Mouse (Mus musculus) forebrain, embryonic 14.5 days (tissue): ENCODE results near the gene Zfp277. TPM values are rescaled to one million over a fixed set of nuclear protein-coding genes. Genes with fewer than 3 reads are reported as not detected.

ENCODE experiments used
- ATAC-seq: fragments of 200-750 bp; cut with Nextera tagmentation; 2 replicates; pipeline ENCODE4 v1.8.0; 2017; ENCODE audit warnings: mild to moderate bottlenecking, moderate library complexity
- DNase-seq: peaks from one replicate; pipeline ENCODE4 v3.0.0-alpha.2; 2015; ENCODE audit warnings: low spot score
- H3K27ac ChIP-seq: fragments of 300-500 bp; sonication (generic); 2 replicates; pipeline ENCODE4 v1.5.1; 2014; ENCODE audit warnings: low read depth, mild to moderate bottlenecking, control low read depth, low read length, moderate library complexity
- H3K27me3 ChIP-seq: fragments of 300-500 bp; sonication (generic); replicated peaks from 2 replicates; pipeline ENCODE4 v1.6.1; 2014; ENCODE audit warnings: low read length, control low read depth, mixed read lengths; ENCODE audit not compliant: control insufficient read depth, insufficient read depth
- H3K36me3 ChIP-seq: fragments of 300-500 bp; sonication (generic); 2 replicates; pipeline ENCODE4 v1.6.1; 2014; ENCODE audit warnings: low read length, control low read depth; ENCODE audit not compliant: control insufficient read depth, insufficient read depth
- H3K4me1 ChIP-seq: fragments of 300-500 bp; sonication (generic); 2 replicates; pipeline ENCODE4 v1.6.1; 2014; ENCODE audit warnings: antibody characterized with exemption, low read length, control low read depth; ENCODE audit not compliant: control insufficient read depth, insufficient read depth
- H3K4me2 ChIP-seq: fragments of 300-500 bp; sonication (generic); 2 replicates; pipeline ENCODE4 v1.6.1; 2014; ENCODE audit warnings: mild to moderate bottlenecking, control low read depth, low read length
- H3K4me3 ChIP-seq: fragments of 300-500 bp; sonication (generic); 2 replicates; pipeline ENCODE4 v1.5.1; 2014; ENCODE audit warnings: low read depth, low read length, control low read depth
- H3K9ac ChIP-seq: fragments of 300-500 bp; sonication (generic); 2 replicates; pipeline ENCODE4 v1.6.1; 2014; ENCODE audit warnings: mild to moderate bottlenecking, low read length, control low read depth, moderate library complexity
- H3K9me3 ChIP-seq: fragments of 300-500 bp; sonication (generic); replicated peaks from 2 replicates; pipeline ENCODE4 v1.6.1; 2016; ENCODE audit warnings: low read length, control low read depth, mixed read lengths; ENCODE audit not compliant: control insufficient read depth
- WGBS: fragments of 180-500 bp; shearing (Covaris S2); extraction: QIAGEN DNeasy Blood & Tissue Kit; methylation state at CpG from one replicate; pipeline ENCODE4 v1.1.7; 2014; 5-methylcytosine and 5-hydroxymethylcytosine counted together
- polyA plus RNA-seq: library from polyadenylated mRNA; unstranded; fragments of >200 nt; fragmentation: Nextera tagmentation; extraction: Ambion mirVana; gene quantifications from 2 replicates; pipeline ENCODE4 v1.2.1, GENCODE M21; 2014

The Zfp277 gene
- polyA plus RNA-seq, 1 experiment from 2014 or later, result 32.5 TPM

GRCm38 (mm10) chr12:40348251-40348650, 97.5 kb downstream of the Zfp277 start:
- WGBS, result 88% methylated on average over 4 of the region's 4 CpGs
- Histone ChIP-seq H3K4me1 (0 out of 2 replicates have a peak, but pooled peaks cover 5% of the 10 kb centered on the region), H3K36me3 (no peaks in the 10 kb centered on the region), H3K27ac (no peak overlapping the region), H3K4me2 (no peak overlapping the region), H3K4me3 (no peak overlapping the region), H3K9ac (no peak overlapping the region), H3K9me3 (no peaks in the 10 kb centered on the region), H3K27me3 (no peaks in the 10 kb centered on the region)
- ATAC-seq (no peak), DNase-seq (no peak)

DNA sequence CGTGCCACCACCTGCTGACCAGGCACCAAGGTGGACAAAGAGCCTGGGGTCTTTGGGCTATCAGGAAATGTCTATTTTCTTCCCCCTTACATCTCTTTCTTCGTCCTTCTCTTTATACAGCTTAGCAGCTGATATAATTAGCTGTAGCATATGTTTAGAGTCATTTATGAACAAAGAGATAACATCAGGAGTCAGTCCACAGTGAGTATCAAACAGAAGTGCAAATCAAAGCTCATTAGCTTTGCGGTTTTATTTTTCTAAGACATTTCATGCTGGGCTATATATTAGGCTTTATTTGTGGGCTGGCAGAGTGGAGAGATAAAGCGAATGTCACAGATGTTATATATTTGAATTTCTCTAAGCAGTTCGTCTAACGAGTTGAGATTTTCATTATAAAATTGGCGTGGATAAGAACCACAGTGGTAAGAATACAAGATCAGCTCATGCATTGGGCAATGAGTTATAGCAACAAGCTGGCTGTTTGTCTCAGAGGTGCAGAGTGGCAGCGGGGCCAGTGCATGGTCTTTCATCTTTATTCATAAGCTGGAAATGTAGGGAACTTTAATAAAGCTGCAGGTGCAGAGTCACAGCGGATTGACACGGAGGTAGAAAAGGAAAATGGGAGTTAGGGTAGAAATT, 98.5 kb downstream of the Zfp277 start:
- Histone ChIP-seq H3K4me1 (0 out of 2 replicates have a peak, but pooled peaks cover 5% of the 10 kb centered on the region), H3K27me3 (no peaks in the 10 kb centered on the region), H3K9ac (no peak overlapping the region), H3K9me3 (no peaks in the 10 kb centered on the region), H3K4me2 (no peak overlapping the region), H3K4me3 (no peak overlapping the region), H3K27ac (no peak overlapping the region), H3K36me3 (no peaks in the 10 kb centered on the region)
- DNase-seq, result peak; percentile 30
- WGBS, result 35% methylated on average over 10 of the region's 10 CpGs
- peak; percentile 58; the same call in 1 of the 2 replicates for ATAC-seq

DNA sequence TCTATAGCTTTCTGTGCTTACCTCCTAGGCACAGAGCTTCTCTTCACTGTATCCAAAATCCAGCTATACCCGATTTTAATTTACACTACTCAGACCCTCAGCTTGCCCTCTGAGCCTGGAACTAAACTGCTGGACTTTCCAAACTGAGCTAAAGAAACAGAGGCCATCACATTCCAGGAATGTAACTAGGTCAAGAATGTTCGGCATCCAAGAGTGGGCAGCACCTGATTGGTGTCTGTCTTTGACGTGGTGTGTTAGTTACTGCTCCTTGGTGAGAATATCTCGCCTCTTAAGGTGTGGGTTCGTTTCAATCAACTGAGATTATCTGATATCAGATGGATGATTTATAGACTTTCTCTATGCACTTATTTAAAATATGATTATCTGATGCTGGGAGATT, 104.3 kb downstream of the Zfp277 start:
- H3K9ac ChIP-seq, result no peak overlapping the region
- H3K4me1 ChIP-seq, result no peaks in the 10 kb centered on the region
- no peak overlapping the region for H3K4me3 ChIP-seq
- DNase-seq (no peak), ATAC-seq (no peak)
- H3K9me3 ChIP-seq, result no peaks in the 10 kb centered on the region
- no peak overlapping the region for H3K4me2 ChIP-seq
- no peaks in the 10 kb centered on the region for H3K36me3 ChIP-seq
- H3K27me3 ChIP-seq, result no peaks in the 10 kb centered on the region
- WGBS, result 84% methylated on average over 5 of the region's 5 CpGs
- no peak overlapping the region for H3K27ac ChIP-seq

- Histone ChIP-seq H3K4me1 (no peaks in the 10 kb centered on the region), H3K27ac (no peak overlapping the region), H3K27me3 (no peaks in the 10 kb centered on the region), H3K4me3 (no peak overlapping the region), H3K36me3 (no peaks in the 10 kb centered on the region), H3K9ac (no peak overlapping the region), H3K4me2 (no peak overlapping the region), H3K9me3 (no peaks in the 10 kb centered on the region)
- 95% methylated on average over 3 of the region's 3 CpGs for WGBS
- no peak for ATAC-seq
- no peak for DNase-seq
Observed at GRCm38 (mm10) chr12:40335303-40335702, 110.4 kb downstream of the Zfp277 start.

- ATAC-seq (no peak), DNase-seq (no peak)
- H3K27ac ChIP-seq, result no peak overlapping the region
- WGBS, result 93% methylated on average over 3 of the region's 3 CpGs
- H3K4me3 ChIP-seq, result no peak overlapping the region
- H3K9ac ChIP-seq, result no peak overlapping the region
- H3K36me3 ChIP-seq, result no peaks in the 10 kb centered on the region
- no peak overlapping the region for H3K4me2 ChIP-seq
- no peaks in the 10 kb centered on the region for H3K27me3 ChIP-seq
- H3K4me1 ChIP-seq, result no peaks in the 10 kb centered on the region
- no peaks in the 10 kb centered on the region for H3K9me3 ChIP-seq
Observed at GRCm38 (mm10) chr12:40331467-40331866, 114.2 kb downstream of the Zfp277 start.

GRCm38 (mm10) chr12:40327012-40327660, 118.6 kb downstream of the Zfp277 start:
- DNase-seq, result no peak
- Histone ChIP-seq H3K4me1 (peaks cover 6% of the 10 kb centered on the region; the same call in 1 of the 2 replicates), H3K4me2 (no peak overlapping the region), H3K27ac (no peak overlapping the region), H3K4me3 (no peak overlapping the region), H3K36me3 (no peaks in the 10 kb centered on the region), H3K9me3 (no peaks in the 10 kb centered on the region), H3K27me3 (no peaks in the 10 kb centered on the region), H3K9ac (no peak overlapping the region)
- ATAC-seq, result no peak
- WGBS, result 62% methylated on average over 5 of the region's 5 CpGs

DNA sequence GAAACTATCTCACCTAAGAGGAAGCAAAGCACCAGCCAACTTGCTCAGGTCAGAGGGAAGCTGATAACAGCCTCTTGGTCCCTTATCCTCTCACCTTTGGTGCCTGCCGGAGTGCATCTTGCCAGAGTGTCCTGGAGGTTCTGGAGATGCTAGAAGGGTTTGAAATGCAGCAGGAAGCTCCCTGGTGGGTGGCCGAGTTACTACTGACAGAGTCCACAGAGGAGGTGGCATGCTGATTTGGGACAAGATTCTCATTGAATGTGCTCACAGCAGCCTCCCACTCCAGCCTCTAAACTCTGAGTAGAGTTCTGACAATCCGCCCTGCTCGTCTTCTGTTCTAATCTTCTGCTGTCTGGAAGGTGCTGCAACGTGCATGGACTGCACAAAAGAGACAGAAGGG, 120.1 kb downstream of the Zfp277 start:
- Histone ChIP-seq H3K36me3 (no peaks in the 10 kb centered on the region), H3K9me3 (no peaks in the 10 kb centered on the region), H3K4me2 (no peak overlapping the region), H3K27ac (no peak overlapping the region), H3K4me3 (no peak overlapping the region), H3K4me1 (peaks cover 6% of the 10 kb centered on the region; the same call in 1 of the 2 replicates), H3K27me3 (no peaks in the 10 kb centered on the region), H3K9ac (no peak overlapping the region)
- WGBS, result 71% methylated on average over 5 of the region's 5 CpGs
- DNase-seq, result no peak
- ATAC-seq, result no peak

- WGBS, result 17% methylated on average over 5 of the region's 5 CpGs
- no peaks in the 10 kb centered on the region for H3K27me3 ChIP-seq
- H3K9me3 ChIP-seq, result no peaks in the 10 kb centered on the region
- no peak overlapping the region for H3K9ac ChIP-seq
- peak; percentile 40; the same call in 1 of the 2 replicates for ATAC-seq
- peaks cover 6% of the 10 kb centered on the region; the same call in 1 of the 2 replicates for H3K4me1 ChIP-seq
- no peaks in the 10 kb centered on the region for H3K36me3 ChIP-seq
- H3K4me3 ChIP-seq, result no peak overlapping the region
- peak; percentile 24 for DNase-seq
- H3K4me2 ChIP-seq, result no peak overlapping the region
- no peak overlapping the region for H3K27ac ChIP-seq
Observed at GRCm38 (mm10) chr12:40324819-40325218, 120.9 kb downstream of the Zfp277 start.

GRCm38 (mm10) chr12:40315146-40315545, 130.6 kb downstream of the Zfp277 start:
- Histone ChIP-seq H3K36me3 (no peaks in the 10 kb centered on the region), H3K9ac (no peak overlapping the region), H3K4me2 (no peak overlapping the region), H3K27me3 (no peaks in the 10 kb centered on the region), H3K27ac (no peak overlapping the region), H3K9me3 (no peaks in the 10 kb centered on the region), H3K4me1 (no peaks in the 10 kb centered on the region), H3K4me3 (no peak overlapping the region)
- 94% methylated on average over 2 of the region's 2 CpGs for WGBS
- ATAC-seq, result no peak
- no peak for DNase-seq
